10 mouse cellular contexts compared by ENCODE assay signal in the genomic region with DNA sequence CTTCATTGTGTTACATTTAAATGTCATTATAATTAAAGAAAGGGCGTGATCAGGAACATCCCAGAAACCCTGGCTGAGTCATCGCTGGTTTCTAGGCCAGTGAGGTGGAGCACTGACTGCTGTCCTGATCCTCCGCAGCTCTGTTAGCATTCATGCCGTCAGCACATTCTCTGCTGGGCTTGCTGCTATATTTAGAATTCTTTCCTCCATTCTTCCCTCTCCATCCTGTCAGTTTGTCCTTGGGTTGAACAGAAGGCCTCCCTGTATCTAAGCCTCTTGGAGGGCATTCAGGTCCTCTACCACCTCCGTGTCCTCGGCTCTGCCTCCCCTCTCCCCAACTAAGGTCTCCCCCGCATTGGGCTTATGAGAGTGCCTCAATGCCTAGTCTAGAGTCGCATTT. TPM values are rescaled to one million over a fixed set of nuclear protein-coding genes. Genes with fewer than 3 reads are reported as not detected.
A peak's percentile ranks its signal among the peaks of the same experiment; 100 is the strongest.
DNase-seq lines count a peak whose midpoint lies in the region; ATAC-seq and TF ChIP-seq lines count a peak whose summit lies in the region.
"Had no signal": no experiment of that assay in that cellular context is flagged by ENCODE, and none has a peak within 500 bp of the region (broad histone marks: within the 10 kb centered on the region; RNA-seq: fewer than 3 reads in every experiment).

No protein-coding gene starts in this region.

- peak; percentile 83 to 92 for DNase-seq in adrenal gland, adult (ENCODE audit: inconsistent age in 2 of 2, low spot score in 1 of 2)
- no peak for DNase-seq in adrenal gland, postnatal 4 days (ENCODE audit: low spot score in 2 of 2)
- no peak for DNase-seq in liver, postnatal 0 days
- peak; percentile 52 to 73 for DNase-seq in heart, adult 2 months
- DNase-seq in layer of hippocampus, postnatal 36 days = no peak

- peak overlapping the region; percentile 33 for H3K4me2 ChIP-seq in liver, embryonic 12.5 days
- H3K4me2 ChIP-seq in liver, postnatal 0 days (ENCODE audit: low read depth, low read length) = no peak overlapping the region
- H3K4me2 ChIP-seq in liver, embryonic 16.5 days (ENCODE audit: low read depth, low read length) = no peak overlapping the region
- H3K4me2 ChIP-seq: hindbrain, embryonic 15.5 days; neural tube, embryonic 13.5 days had no signal

- no peaks in the 10 kb centered on the region for H3K27me3 ChIP-seq in liver, embryonic 12.5 days (replicated peaks)
- H3K27me3 ChIP-seq in liver, postnatal 0 days (ENCODE audit: insufficient read depth, low read length) = no peaks in the 10 kb centered on the region
- H3K27me3 ChIP-seq in heart, adult 2 months (ENCODE audit: control insufficient read depth, insufficient read depth, low read length) = no peaks in the 10 kb centered on the region
- H3K27me3 ChIP-seq in liver, embryonic 16.5 days (ENCODE audit: control insufficient read depth, insufficient read depth, low read depth, low read length) = no peaks in the 10 kb centered on the region
- H3K27me3 ChIP-seq: hindbrain, embryonic 15.5 days; neural tube, embryonic 13.5 days had no signal

- TF ChIP-seq CTCF in liver, postnatal 0 days (IDR thresholded peaks at IDR 0.05; ENCODE audit: low read depth) = no peak
- no peak for TF ChIP-seq CTCF in heart, adult 2 months (IDR thresholded peaks at IDR 0.05)

- peaks cover 64% of the 10 kb centered on the region for H3K4me1 ChIP-seq in liver, embryonic 12.5 days
- H3K4me1 ChIP-seq in liver, postnatal 0 days (ENCODE audit: insufficient read depth) = peaks cover 18% of the 10 kb centered on the region
- peaks cover 6% of the 10 kb centered on the region for H3K4me1 ChIP-seq in heart, adult 2 months (ENCODE audit: control insufficient read depth, insufficient read depth, low read length)
- peaks cover 40% of the 10 kb centered on the region for H3K4me1 ChIP-seq in liver, embryonic 16.5 days (ENCODE audit: control insufficient read depth, low read depth, low read length)
- H3K4me1 ChIP-seq: hindbrain, embryonic 15.5 days had no signal

- ATAC-seq in liver, embryonic 12.5 days = no peak
- ATAC-seq in liver, postnatal 0 days = no peak
- ATAC-seq in liver, embryonic 16.5 days (ENCODE audit: low read depth) = no peak
- ATAC-seq in cerebellum, adult (ENCODE audit: insufficient number of reproducible peaks, low FRiP score, low TSS enrichment) = no peak; the same call in 1 of the 2 replicates

- 62% methylated on average over 8 of the region's 8 CpGs for WGBS in liver, embryonic 12.5 days (ENCODE audit: insufficient replicate concordance)
- WGBS in liver, postnatal 0 days (ENCODE audit: insufficient replicate concordance) = 61% methylated on average over 8 of the region's 8 CpGs
- WGBS in heart, adult 2 months = 19% methylated on average over 8 of the region's 8 CpGs
- WGBS in liver, embryonic 16.5 days (ENCODE audit: insufficient replicate concordance) = 66% methylated on average over 8 of the region's 8 CpGs

- H3K9ac ChIP-seq in liver, embryonic 12.5 days = 0 out of 2 replicates have a peak overlapping the region, but pooled peaks have one; percentile 27
- no peak overlapping the region for H3K9ac ChIP-seq in liver, postnatal 0 days (replicated peaks)
- H3K9ac ChIP-seq in heart, adult 2 months (ENCODE audit: low read depth, low read length) = no peak overlapping the region
- no peak overlapping the region for H3K9ac ChIP-seq in liver, embryonic 16.5 days (ENCODE audit: low read depth, low read length)
- H3K9ac ChIP-seq: hindbrain, embryonic 15.5 days; neural tube, embryonic 13.5 days had no signal

- H3K79me2 ChIP-seq in heart, adult 2 months (replicated peaks; ENCODE audit: control insufficient read depth, insufficient read depth, low read length) = no peaks in the 10 kb centered on the region

- no peaks in the 10 kb centered on the region for H3K9me3 ChIP-seq in liver, embryonic 12.5 days (replicated peaks)
- no peaks in the 10 kb centered on the region for H3K9me3 ChIP-seq in liver, postnatal 0 days (ENCODE audit: low read length)
- no peaks in the 10 kb centered on the region for H3K9me3 ChIP-seq in liver, embryonic 16.5 days (replicated peaks; ENCODE audit: control insufficient read depth, low read length)
- H3K9me3 ChIP-seq: hindbrain, embryonic 15.5 days; neural tube, embryonic 13.5 days had no signal

- no peak for TF ChIP-seq EP300 in liver, postnatal 0 days (IDR thresholded peaks at IDR 0.05; ENCODE audit: low read depth)
- 0 out of 2 replicates have a peak, but pooled peaks have one; percentile 10 for TF ChIP-seq EP300 in heart, adult 2 months (IDR thresholded peaks at IDR 0.05; ENCODE audit: insufficient read depth, low read depth, low read length)

- peak overlapping the region; percentile 73 for H3K27ac ChIP-seq in liver, embryonic 12.5 days
- H3K27ac ChIP-seq in liver, postnatal 0 days (ENCODE audit: low read depth) = no peak overlapping the region
- H3K27ac ChIP-seq in heart, adult 2 months = peak overlapping the region; percentile 87
- 0 out of 2 replicates have a peak overlapping the region, but pooled peaks have one; percentile 2 for H3K27ac ChIP-seq in liver, embryonic 16.5 days (ENCODE audit: low read length)
- H3K27ac ChIP-seq: hindbrain, embryonic 15.5 days; neural tube, embryonic 13.5 days had no signal

- H3K36me3 ChIP-seq in liver, embryonic 12.5 days = peaks cover 70% of the 10 kb centered on the region
- peaks cover 13% of the 10 kb centered on the region for H3K36me3 ChIP-seq in liver, postnatal 0 days (replicated peaks; ENCODE audit: insufficient read depth, low read length)
- H3K36me3 ChIP-seq in heart, adult 2 months (ENCODE audit: control insufficient read depth, insufficient read depth, low read length) = no peaks in the 10 kb centered on the region; the same call in 1 of the 2 replicates
- H3K36me3 ChIP-seq in liver, embryonic 16.5 days (ENCODE audit: control insufficient read depth, insufficient read depth) = peaks cover 15% of the 10 kb centered on the region
- H3K36me3 ChIP-seq: hindbrain, embryonic 15.5 days; neural tube, embryonic 13.5 days had no signal

- no peak for TF ChIP-seq POLR2A in heart, adult 2 months (IDR thresholded peaks at IDR 0.05; ENCODE audit: insufficient read depth, low read depth, low read length)

- intact Hi-C loops in heart, adult 2 months (cut with DNase I) = no loop called here

- H3K4me3 ChIP-seq in liver, embryonic 12.5 days = no peak overlapping the region
- no peak overlapping the region for H3K4me3 ChIP-seq in liver, postnatal 0 days (ENCODE audit: low read depth, low read length)
- H3K4me3 ChIP-seq in heart, adult 2 months = peak overlapping the region; percentile 27; the same call in 1 of the 2 replicates
- no peak overlapping the region for H3K4me3 ChIP-seq in liver, embryonic 16.5 days (ENCODE audit: low read depth, low read length)
- H3K4me3 ChIP-seq: hindbrain, embryonic 15.5 days; neural tube, embryonic 13.5 days had no signal

RNA-seq across cellular contexts. Expression of gene Aunip, which starts 6.2 kb away (rescaled TPM):
- total RNA-seq in adrenal gland, postnatal 4 days (2021) = 1 to 10 TPM; 4.7 to 5.4 TPM
- polyA plus RNA-seq in liver, embryonic 12.5 days (2016; fragmentation: Nextera tagmentation; extraction: Ambion mirVana) = 26.9 and 27.6 TPM in 2 replicates
- polyA plus RNA-seq in liver, postnatal 0 days (2015; fragmentation: Nextera tagmentation; extraction: Ambion mirVana) = 6.9 and 7.1 TPM in 2 replicates
- total RNA-seq in heart, adult 2 months (2021) = under 1 TPM; 0.18 TPM
- polyA plus RNA-seq in heart, adult 2 months (2012; rRNA removed) = not detected in 2 replicates
- polyA plus RNA-seq in liver, embryonic 16.5 days (2015; fragmentation: Nextera tagmentation; extraction: Ambion mirVana) = 13.7 and 16.5 TPM in 2 replicates
- total RNA-seq in layer of hippocampus, postnatal 36 days (2021) = 1 to 10 TPM in 1 of 2 experiments, not detected in 1; 1.3 TPM

RNA-seq across cellular contexts. Expression of gene Mtfr1l, which starts 18.2 kb away (rescaled TPM):
- 100 to 1,000 TPM; 123 to 134 TPM for total RNA-seq in adrenal gland, postnatal 4 days (2021)
- 69.3 and 72.1 TPM in 2 replicates for polyA plus RNA-seq in liver, embryonic 12.5 days (2016; fragmentation: Nextera tagmentation; extraction: Ambion mirVana)
- polyA plus RNA-seq in liver, postnatal 0 days (2015; fragmentation: Nextera tagmentation; extraction: Ambion mirVana) = 56.9 and 60.3 TPM in 2 replicates
- 100 to 1,000 TPM; 170 to 191 TPM for total RNA-seq in heart, adult 2 months (2021)
- polyA plus RNA-seq in heart, adult 2 months (2012; rRNA removed) = 196 and 278 TPM in 2 replicates
- 36.2 and 36.4 TPM in 2 replicates for polyA plus RNA-seq in liver, embryonic 16.5 days (2015; fragmentation: Nextera tagmentation; extraction: Ambion mirVana)
- total RNA-seq in layer of hippocampus, postnatal 36 days (2021) = 10 to 100 TPM; 63.2 to 64.7 TPM

RNA-seq across cellular contexts. Expression of gene Paqr7, which starts 20.5 kb away (rescaled TPM):
- 10 to 100 TPM; 36.8 to 40.5 TPM for total RNA-seq in adrenal gland, postnatal 4 days (2021)
- polyA plus RNA-seq in liver, embryonic 12.5 days (2016; fragmentation: Nextera tagmentation; extraction: Ambion mirVana) = 6.5 and 7.2 TPM in 2 replicates
- polyA plus RNA-seq in liver, postnatal 0 days (2015; fragmentation: Nextera tagmentation; extraction: Ambion mirVana) = 12.4 and 17.8 TPM in 2 replicates
- total RNA-seq in heart, adult 2 months (2021) = 10 to 100 TPM; 13.4 to 16.7 TPM
- 22.6 and 37.2 TPM in 2 replicates for polyA plus RNA-seq in heart, adult 2 months (2012; rRNA removed)
- polyA plus RNA-seq in liver, embryonic 16.5 days (2015; fragmentation: Nextera tagmentation; extraction: Ambion mirVana) = 8.4 and 8.8 TPM in 2 replicates
- 10 to 100 TPM; 63.6 to 69.1 TPM for total RNA-seq in layer of hippocampus, postnatal 36 days (2021)

RNA-seq across cellular contexts. Expression of gene Selenon, which starts 35.0 kb away (rescaled TPM):
- 10 to 100 TPM; 49.4 to 52.7 TPM for total RNA-seq in adrenal gland, postnatal 4 days (2021)
- 12.5 and 14.1 TPM in 2 replicates for polyA plus RNA-seq in liver, embryonic 12.5 days (2016; fragmentation: Nextera tagmentation; extraction: Ambion mirVana)
- 2.8 TPM in 2 replicates for polyA plus RNA-seq in liver, postnatal 0 days (2015; fragmentation: Nextera tagmentation; extraction: Ambion mirVana)
- 10 to 100 TPM; 18.6 to 19.9 TPM for total RNA-seq in heart, adult 2 months (2021)
- polyA plus RNA-seq in heart, adult 2 months (2012; rRNA removed) = 22.5 and 23.6 TPM in 2 replicates
- 1.3 TPM in 2 replicates for polyA plus RNA-seq in liver, embryonic 16.5 days (2015; fragmentation: Nextera tagmentation; extraction: Ambion mirVana)
- 10 to 100 TPM; 16.0 to 18.0 TPM for total RNA-seq in layer of hippocampus, postnatal 36 days (2021)

RNA-seq across cellular contexts. Expression of gene Stmn1, which starts 48.9 kb away (rescaled TPM):
- total RNA-seq in adrenal gland, postnatal 4 days (2021) = 100 to 1,000 TPM; 233 to 289 TPM
- 558 and 570 TPM in 2 replicates for polyA plus RNA-seq in liver, embryonic 12.5 days (2016; fragmentation: Nextera tagmentation; extraction: Ambion mirVana)
- polyA plus RNA-seq in liver, postnatal 0 days (2015; fragmentation: Nextera tagmentation; extraction: Ambion mirVana) = 249 and 258 TPM in 2 replicates
- total RNA-seq in heart, adult 2 months (2021) = 10 to 100 TPM; 20.1 to 23.0 TPM
- polyA plus RNA-seq in heart, adult 2 months (2012; rRNA removed) = 7.2 and 10.9 TPM in 2 replicates
- 360 and 407 TPM in 2 replicates for polyA plus RNA-seq in liver, embryonic 16.5 days (2015; fragmentation: Nextera tagmentation; extraction: Ambion mirVana)
- 100 to 1,000 TPM; 338 to 365 TPM for total RNA-seq in layer of hippocampus, postnatal 36 days (2021)

Comparison
In these comparisons a context has a peak if more than half of its experiments do, and no peak if none do; other contexts are left out.
1. DNase-seq: peak in adrenal gland, adult (2 of 2) and heart, adult 2 months (2 of 2); none in adrenal gland, postnatal 4 days (0 of 2), liver, postnatal 0 days (single experiment) and layer of hippocampus, postnatal 36 days (0 of 2).